Mouse (Mus musculus): ENCODE data around the gene Ryk. TPM values are rescaled to one million over a fixed set of nuclear protein-coding genes. Genes with fewer than 3 reads are reported as not detected.

Gene Ryk
- polyA plus RNA-seq, 1 experiment: 10.7 TPM

GRCm38 (mm10) chr9:102916076-102916475 lies 81.4 kb downstream of the Ryk start:
- Histone ChIP-seq H3K27ac (ENCODE audit: control insufficient read depth, insufficient read depth, low read length) (no peak overlapping the region), H3K4me1 (replicated peaks; ENCODE audit: control insufficient read depth, insufficient read depth, low read length) (no peaks in the 10 kb centered on the region), H3K36me3 (ENCODE audit: control insufficient read depth, insufficient read depth, low read length) (no peaks in the 10 kb centered on the region), H3K4me3 (ENCODE audit: control insufficient read depth, insufficient read depth, low read length) (no peak overlapping the region), H3K27me3 (ENCODE audit: control insufficient read depth, insufficient read depth, low read length) (no peaks in the 10 kb centered on the region)
- no peak for TF ChIP-seq CTCF (IDR thresholded peaks at IDR 0.05; ENCODE audit: borderline replicate concordance, control insufficient read depth, extremely low read depth, insufficient read depth, low read length, poor library complexity)
- TF ChIP-seq POLR2A (IDR thresholded peaks at IDR 0.05; ENCODE audit: control insufficient read depth, extremely low read depth, insufficient read depth, low read length, poor library complexity): no peak
- no peak for DNase-seq
- 83% methylated on average over 7 of the region's 7 CpGs for WGBS

GRCm38 (mm10) chr9:102917532-102918129 lies 82.9 kb downstream of the Ryk start:
- no peaks in the 10 kb centered on the region for H3K4me1 ChIP-seq (replicated peaks; ENCODE audit: control insufficient read depth, insufficient read depth, low read length)
- no peak for TF ChIP-seq CTCF (IDR thresholded peaks at IDR 0.05; ENCODE audit: borderline replicate concordance, control insufficient read depth, extremely low read depth, insufficient read depth, low read length, poor library complexity)
- TF ChIP-seq POLR2A (IDR thresholded peaks at IDR 0.05; ENCODE audit: control insufficient read depth, extremely low read depth, insufficient read depth, low read length, poor library complexity): no peak
- H3K4me3 ChIP-seq (ENCODE audit: control insufficient read depth, insufficient read depth, low read length): no peak overlapping the region
- no peaks in the 10 kb centered on the region for H3K36me3 ChIP-seq (ENCODE audit: control insufficient read depth, insufficient read depth, low read length)
- no peak for DNase-seq
- 95% methylated on average over 8 of the region's 8 CpGs for WGBS
- no peak overlapping the region for H3K27ac ChIP-seq (ENCODE audit: control insufficient read depth, insufficient read depth, low read length)
- no peaks in the 10 kb centered on the region for H3K27me3 ChIP-seq (ENCODE audit: control insufficient read depth, insufficient read depth, low read length)

GRCm38 (mm10) chr9:102919486-102919885 lies 84.8 kb downstream of the Ryk start:
- H3K36me3 ChIP-seq (ENCODE audit: control insufficient read depth, insufficient read depth, low read length): no peaks in the 10 kb centered on the region
- no peak overlapping the region for H3K4me3 ChIP-seq (ENCODE audit: control insufficient read depth, insufficient read depth, low read length)
- WGBS: 76% methylated on average over 5 of the region's 5 CpGs
- no peak overlapping the region for H3K27ac ChIP-seq (ENCODE audit: control insufficient read depth, insufficient read depth, low read length)
- no peak for DNase-seq
- H3K27me3 ChIP-seq (ENCODE audit: control insufficient read depth, insufficient read depth, low read length): no peaks in the 10 kb centered on the region
- TF ChIP-seq CTCF (IDR thresholded peaks at IDR 0.05; ENCODE audit: borderline replicate concordance, control insufficient read depth, extremely low read depth, insufficient read depth, low read length, poor library complexity) (no peak), POLR2A (IDR thresholded peaks at IDR 0.05; ENCODE audit: control insufficient read depth, extremely low read depth, insufficient read depth, low read length, poor library complexity) (no peak)
- no peaks in the 10 kb centered on the region for H3K4me1 ChIP-seq (replicated peaks; ENCODE audit: control insufficient read depth, insufficient read depth, low read length)

GRCm38 (mm10) chr9:102921791-102922190 lies 87.1 kb downstream of the Ryk start:
- 87% methylated on average over 13 of the region's 13 CpGs for WGBS
- Histone ChIP-seq H3K27me3 (ENCODE audit: control insufficient read depth, insufficient read depth, low read length) (no peaks in the 10 kb centered on the region), H3K36me3 (ENCODE audit: control insufficient read depth, insufficient read depth, low read length) (no peaks in the 10 kb centered on the region), H3K4me3 (ENCODE audit: control insufficient read depth, insufficient read depth, low read length) (no peak overlapping the region), H3K27ac (ENCODE audit: control insufficient read depth, insufficient read depth, low read length) (no peak overlapping the region), H3K4me1 (replicated peaks; ENCODE audit: control insufficient read depth, insufficient read depth, low read length) (no peaks in the 10 kb centered on the region)
- no peak for DNase-seq
- no peak for TF ChIP-seq POLR2A (IDR thresholded peaks at IDR 0.05; ENCODE audit: control insufficient read depth, extremely low read depth, insufficient read depth, low read length, poor library complexity)
- no peak for TF ChIP-seq CTCF (IDR thresholded peaks at IDR 0.05; ENCODE audit: borderline replicate concordance, control insufficient read depth, extremely low read depth, insufficient read depth, low read length, poor library complexity)

GRCm38 (mm10) chr9:102922866-102923434 lies 88.2 kb downstream of the Ryk start:
- Histone ChIP-seq H3K27ac (ENCODE audit: control insufficient read depth, insufficient read depth, low read length) (no peak overlapping the region), H3K36me3 (ENCODE audit: control insufficient read depth, insufficient read depth, low read length) (no peaks in the 10 kb centered on the region), H3K4me1 (replicated peaks; ENCODE audit: control insufficient read depth, insufficient read depth, low read length) (no peaks in the 10 kb centered on the region), H3K27me3 (ENCODE audit: control insufficient read depth, insufficient read depth, low read length) (no peaks in the 10 kb centered on the region), H3K4me3 (ENCODE audit: control insufficient read depth, insufficient read depth, low read length) (no peak overlapping the region)
- TF ChIP-seq CTCF (IDR thresholded peaks at IDR 0.05; ENCODE audit: borderline replicate concordance, control insufficient read depth, extremely low read depth, insufficient read depth, low read length, poor library complexity) (no peak), POLR2A (IDR thresholded peaks at IDR 0.05; ENCODE audit: control insufficient read depth, extremely low read depth, insufficient read depth, low read length, poor library complexity) (no peak)
- 97% methylated on average over 7 of the region's 7 CpGs for WGBS
- DNase-seq: no peak

GRCm38 (mm10) chr9:102923836-102924235 lies 89.1 kb downstream of the Ryk start:
- H3K27ac ChIP-seq (ENCODE audit: control insufficient read depth, insufficient read depth, low read length): no peak overlapping the region
- H3K4me1 ChIP-seq (replicated peaks; ENCODE audit: control insufficient read depth, insufficient read depth, low read length): no peaks in the 10 kb centered on the region
- H3K4me3 ChIP-seq (ENCODE audit: control insufficient read depth, insufficient read depth, low read length): no peak overlapping the region
- DNase-seq: no peak
- no peaks in the 10 kb centered on the region for H3K27me3 ChIP-seq (ENCODE audit: control insufficient read depth, insufficient read depth, low read length)
- TF ChIP-seq CTCF (IDR thresholded peaks at IDR 0.05; ENCODE audit: borderline replicate concordance, control insufficient read depth, extremely low read depth, insufficient read depth, low read length, poor library complexity): no peak
- no peak for TF ChIP-seq POLR2A (IDR thresholded peaks at IDR 0.05; ENCODE audit: control insufficient read depth, extremely low read depth, insufficient read depth, low read length, poor library complexity)
- no peaks in the 10 kb centered on the region for H3K36me3 ChIP-seq (ENCODE audit: control insufficient read depth, insufficient read depth, low read length)
- WGBS: 95% methylated on average over 11 of the region's 11 CpGs
